Mouse (Mus musculus): ENCODE data around the gene Zfp575.

DNA sequence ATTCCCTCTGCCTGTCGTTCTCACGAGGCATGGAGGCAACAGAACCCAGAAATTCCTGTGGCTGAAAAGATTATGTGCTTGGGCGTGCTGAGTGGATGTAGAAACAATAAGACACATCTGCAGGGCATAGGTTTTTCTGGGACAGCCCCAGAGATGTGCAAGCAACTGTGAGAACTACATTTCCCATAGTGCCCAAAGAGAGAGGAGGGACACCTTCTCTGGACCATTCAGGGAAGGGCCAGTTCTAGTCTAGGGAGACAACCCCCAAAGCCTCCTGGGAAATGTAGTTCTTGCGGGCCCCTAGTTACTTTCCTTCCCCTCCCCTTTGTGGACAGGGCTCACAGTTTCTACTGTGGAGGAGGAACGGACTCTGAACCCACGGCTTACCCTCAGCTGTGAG is 20.6 kb upstream of the Zfp575 start:
- TF ChIP-seq CTCF (IDR thresholded peaks at IDR 0.05; ENCODE audit: borderline replicate concordance, extremely low read depth, insufficient read depth, insufficient read length), result no peak
- no peak for TF ChIP-seq POLR2A (IDR thresholded peaks at IDR 0.05; ENCODE audit: borderline replicate concordance, extremely low read depth, insufficient read depth, insufficient read length, poor library complexity, severe bottlenecking)

All from brain, embryonic 14.5 days (tissue).